Mouse (Mus musculus): ENCODE results near the gene Hesx1. TPM values are rescaled to one million over a fixed set of nuclear protein-coding genes. Genes with fewer than 3 reads are reported as not detected.

The Hesx1 gene
- polyA plus RNA-seq, 1 experiment from 2014 or later, result not detected

GRCm38 (mm10) chr14:27022876-27023275 is 28.7 kb downstream of the Hesx1 start:
- Histone ChIP-seq H3K9me3 (ENCODE audit: control insufficient read depth, low read length) (no peaks in the 10 kb centered on the region), H3K36me3 (ENCODE audit: control insufficient read depth, insufficient read depth, low read length) (no peaks in the 10 kb centered on the region), H3K4me1 (ENCODE audit: control insufficient read depth, insufficient read depth, low read length) (no peaks in the 10 kb centered on the region), H3K27me3 (ENCODE audit: control insufficient read depth, insufficient read depth, low read length) (no peaks in the 10 kb centered on the region), H3K9ac (replicated peaks; ENCODE audit: low read length) (no peak overlapping the region), H3K4me2 (ENCODE audit: low read length) (no peak overlapping the region), H3K27ac (replicated peaks; ENCODE audit: low read depth, low read length) (no peak overlapping the region), H3K4me3 (replicated peaks; ENCODE audit: low read depth, low read length) (no peak overlapping the region)
- WGBS, result 45% methylated on average over 11 of the region's 11 CpGs
- DNase-seq (peak; percentile 47), ATAC-seq (ENCODE audit: low FRiP score, low TSS enrichment) (no peak)

DNA sequence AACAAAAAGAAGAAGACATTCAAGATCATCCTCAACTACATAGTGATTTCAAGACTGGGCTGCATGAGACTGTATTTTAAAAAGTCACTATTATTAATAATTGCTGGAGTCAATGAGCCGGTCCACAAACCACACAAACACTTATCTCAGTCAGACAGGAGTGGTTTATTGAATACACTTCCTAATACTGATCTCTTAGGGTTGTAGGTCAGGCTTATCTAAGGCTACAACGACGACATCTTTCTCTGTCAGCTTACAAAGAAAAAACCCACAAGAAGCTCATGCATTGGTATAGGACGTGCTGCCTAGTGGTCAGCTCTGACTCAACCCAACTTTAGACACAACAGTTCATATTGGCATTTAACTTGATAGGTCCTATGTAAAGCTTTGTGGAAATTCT is 30.4 kb downstream of the Hesx1 start:
- Histone ChIP-seq H3K4me3 (replicated peaks; ENCODE audit: low read depth, low read length) (no peak overlapping the region), H3K27me3 (ENCODE audit: control insufficient read depth, insufficient read depth, low read length) (no peaks in the 10 kb centered on the region), H3K4me2 (ENCODE audit: low read length) (no peak overlapping the region), H3K9ac (replicated peaks; ENCODE audit: low read length) (no peak overlapping the region), H3K4me1 (ENCODE audit: control insufficient read depth, insufficient read depth, low read length) (no peaks in the 10 kb centered on the region), H3K36me3 (ENCODE audit: control insufficient read depth, insufficient read depth, low read length) (no peaks in the 10 kb centered on the region), H3K27ac (replicated peaks; ENCODE audit: low read depth, low read length) (no peak overlapping the region), H3K9me3 (ENCODE audit: control insufficient read depth, low read length) (no peaks in the 10 kb centered on the region)
- DNase-seq (no peak), ATAC-seq (ENCODE audit: low FRiP score, low TSS enrichment) (no peak)
- WGBS, result 82% methylated on average over 4 of the region's 4 CpGs

DNA sequence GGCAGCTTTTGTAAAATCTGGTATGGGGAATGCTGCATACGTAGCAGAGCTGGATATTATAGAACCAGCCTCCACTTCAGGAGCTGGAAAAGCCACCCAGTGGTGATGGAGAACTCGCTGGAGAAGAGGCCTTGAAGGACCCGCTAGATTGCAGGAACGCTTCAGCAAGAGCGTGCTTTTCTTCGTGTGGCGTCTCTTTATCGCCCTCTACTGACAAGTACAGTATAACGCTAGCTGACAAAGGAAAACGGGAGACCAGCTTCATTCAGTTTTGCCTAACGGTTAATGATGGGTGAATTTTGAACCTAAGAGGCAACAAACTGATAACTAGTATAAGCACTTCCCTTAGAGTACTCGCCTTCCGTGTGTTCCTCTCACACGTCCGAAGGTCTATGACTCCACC is 35.6 kb downstream of the Hesx1 start:
- Histone ChIP-seq H3K9ac (replicated peaks; ENCODE audit: low read length) (no peak overlapping the region), H3K4me2 (ENCODE audit: low read length) (0 out of 2 replicates have a peak overlapping the region, but pooled peaks have one; percentile 17), H3K36me3 (ENCODE audit: control insufficient read depth, insufficient read depth, low read length) (no peaks in the 10 kb centered on the region), H3K4me1 (ENCODE audit: control insufficient read depth, insufficient read depth, low read length) (no peaks in the 10 kb centered on the region), H3K27me3 (ENCODE audit: control insufficient read depth, insufficient read depth, low read length) (no peaks in the 10 kb centered on the region), H3K4me3 (replicated peaks; ENCODE audit: low read depth, low read length) (no peak overlapping the region), H3K9me3 (ENCODE audit: control insufficient read depth, low read length) (no peaks in the 10 kb centered on the region), H3K27ac (replicated peaks; ENCODE audit: low read depth, low read length) (peak overlapping the region; percentile 57)
- WGBS, result 4% methylated on average over 15 of the region's 15 CpGs
- DNase-seq (peak; percentile 93), ATAC-seq (ENCODE audit: low FRiP score, low TSS enrichment) (no peak)

- Histone ChIP-seq H3K36me3 (ENCODE audit: control insufficient read depth, insufficient read depth, low read length) (no peaks in the 10 kb centered on the region), H3K4me1 (ENCODE audit: control insufficient read depth, insufficient read depth, low read length) (no peaks in the 10 kb centered on the region), H3K27me3 (ENCODE audit: control insufficient read depth, insufficient read depth, low read length) (no peaks in the 10 kb centered on the region), H3K4me2 (ENCODE audit: low read length) (no peak overlapping the region), H3K27ac (replicated peaks; ENCODE audit: low read depth, low read length) (no peak overlapping the region), H3K9me3 (ENCODE audit: control insufficient read depth, low read length) (no peaks in the 10 kb centered on the region), H3K9ac (replicated peaks; ENCODE audit: low read length) (no peak overlapping the region), H3K4me3 (replicated peaks; ENCODE audit: low read depth, low read length) (no peak overlapping the region)
- no peak for ATAC-seq (ENCODE audit: low FRiP score, low TSS enrichment)
- peak; percentile 71 for DNase-seq
- 14% methylated on average over 4 of the region's 4 CpGs for WGBS
These were observed 36.9 kb downstream of the Hesx1 start for GRCm38 (mm10) chr14:27031142-27031541.

- whole genome bisulfite sequencing, result 83% methylated on average over 1 of the region's 1 CpGs
These were observed 43.3 kb downstream of the Hesx1 start for GRCm38 (mm10) chr14:27037513-27037912.

GRCm38 (mm10) chr14:27038783-27039182 is 44.6 kb downstream of the Hesx1 start, which contains the start of gene Il17rd:
Gene Il17rd, plus strand, starts transcription at chr14:27038941.
- ATAC-seq (ENCODE audit: low FRiP score, low TSS enrichment) (peak; percentile 90), DNase-seq (peak; percentile 90)
- Histone ChIP-seq H3K4me1 (ENCODE audit: control insufficient read depth, insufficient read depth, low read length) (no peaks in the 10 kb centered on the region), H3K27ac (replicated peaks; ENCODE audit: low read depth, low read length) (peak within 1 kb of the TSS; percentile 72), H3K4me3 (replicated peaks; ENCODE audit: low read depth, low read length) (peak within 1 kb of the TSS; percentile 72), H3K36me3 (ENCODE audit: control insufficient read depth, insufficient read depth, low read length) (no peaks in the 10 kb centered on the region), H3K9ac (replicated peaks; ENCODE audit: low read length) (peak within 1 kb of the TSS; percentile 77), H3K4me2 (ENCODE audit: low read length) (peak within 1 kb of the TSS; percentile 97), H3K9me3 (ENCODE audit: control insufficient read depth, low read length) (no peaks in the 10 kb centered on the region), H3K27me3 (ENCODE audit: control insufficient read depth, insufficient read depth, low read length) (peaks cover 14% of the 10 kb centered on the region; the same call in 1 of the 2 replicates)
- 0% methylated on average over 29 of the region's 29 CpGs for WGBS

More at GRCm38 (mm10) chr14:27037513-27037912, 43.3 kb downstream of the Hesx1 start:
- Histone ChIP-seq H3K4me2 (ENCODE audit: low read length) (no peak overlapping the region), H3K27me3 (ENCODE audit: control insufficient read depth, insufficient read depth, low read length) (peaks cover 14% of the 10 kb centered on the region; the same call in 1 of the 2 replicates), H3K4me3 (replicated peaks; ENCODE audit: low read depth, low read length) (no peak overlapping the region), H3K9me3 (ENCODE audit: control insufficient read depth, low read length) (no peaks in the 10 kb centered on the region), H3K27ac (replicated peaks; ENCODE audit: low read depth, low read length) (no peak overlapping the region), H3K36me3 (ENCODE audit: control insufficient read depth, insufficient read depth, low read length) (no peaks in the 10 kb centered on the region), H3K9ac (replicated peaks; ENCODE audit: low read length) (no peak overlapping the region), H3K4me1 (ENCODE audit: control insufficient read depth, insufficient read depth, low read length) (no peaks in the 10 kb centered on the region)
- ATAC-seq (ENCODE audit: low FRiP score, low TSS enrichment) (no peak), DNase-seq (no peak)

DNA sequence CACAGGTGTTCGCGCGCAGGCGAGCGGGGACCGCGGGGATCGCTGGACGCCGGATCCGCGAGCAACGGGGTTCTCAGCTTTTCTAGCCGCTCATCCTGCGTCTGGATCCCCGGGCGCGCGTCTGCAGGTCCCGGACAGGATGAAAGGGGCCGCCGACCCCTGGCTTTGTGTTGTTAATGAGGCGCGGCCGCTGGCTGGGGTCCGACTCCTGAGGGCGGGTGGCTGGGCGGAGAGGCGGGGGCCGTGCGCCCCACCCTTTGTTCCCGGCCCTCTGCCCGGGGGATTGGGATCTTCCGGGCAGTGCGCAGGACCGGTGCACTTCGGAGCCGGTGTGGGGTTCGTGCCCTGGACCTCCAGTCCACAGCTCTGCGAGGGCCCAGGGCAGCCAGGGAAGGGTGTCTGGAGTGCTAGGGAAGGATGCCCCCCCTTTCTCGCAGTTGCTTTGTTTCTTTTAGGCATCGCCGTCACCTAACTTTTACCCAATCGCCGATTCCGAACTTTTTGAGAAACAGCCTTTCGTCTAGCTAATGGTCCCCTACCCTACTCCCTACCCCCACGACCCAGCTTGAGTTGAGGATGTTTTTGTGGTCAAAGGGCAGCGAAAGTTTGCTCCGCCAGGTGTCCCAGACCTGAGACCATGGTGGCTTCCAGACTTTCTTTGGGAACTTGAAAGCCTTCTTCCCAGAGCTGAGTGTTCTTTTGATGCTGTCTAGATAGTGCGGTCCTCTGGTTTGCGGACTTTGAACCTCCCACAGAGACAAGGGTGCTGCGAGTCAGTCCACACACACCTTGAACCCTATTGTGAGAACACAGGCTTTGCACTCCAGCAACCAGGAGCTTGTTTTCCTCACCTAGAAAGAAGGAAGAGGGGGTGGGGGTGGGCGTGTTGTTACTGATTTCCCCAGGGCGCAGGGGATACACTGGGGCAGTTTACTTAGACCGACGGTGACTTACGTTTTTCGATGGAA is 45.3 kb downstream of the Hesx1 start:
- Histone ChIP-seq H3K27ac (replicated peaks; ENCODE audit: low read depth, low read length) (peak overlapping the region; percentile 72), H3K9me3 (ENCODE audit: control insufficient read depth, low read length) (no peaks in the 10 kb centered on the region), H3K4me2 (ENCODE audit: low read length) (peak overlapping the region; percentile 97), H3K4me3 (replicated peaks; ENCODE audit: low read depth, low read length) (peak overlapping the region; percentile 72), H3K9ac (replicated peaks; ENCODE audit: low read length) (peak overlapping the region; percentile 77), H3K27me3 (ENCODE audit: control insufficient read depth, insufficient read depth, low read length) (peaks cover 14% of the 10 kb centered on the region; the same call in 1 of the 2 replicates), H3K36me3 (ENCODE audit: control insufficient read depth, insufficient read depth, low read length) (no peaks in the 10 kb centered on the region), H3K4me1 (ENCODE audit: control insufficient read depth, insufficient read depth, low read length) (0 out of 2 replicates have a peak, but pooled peaks cover 3% of the 10 kb centered on the region)
- DNase-seq (peak; percentile 70), ATAC-seq (ENCODE audit: low FRiP score, low TSS enrichment) (peak; percentile 71)
- WGBS, result under 1% methylated on average over 57 of the region's 59 CpGs

GRCm38 (mm10) chr14:27040451-27040850 is 46.2 kb downstream of the Hesx1 start:
- Histone ChIP-seq H3K36me3 (ENCODE audit: control insufficient read depth, insufficient read depth, low read length) (no peaks in the 10 kb centered on the region), H3K4me2 (ENCODE audit: low read length) (peak overlapping the region; percentile 97), H3K9ac (replicated peaks; ENCODE audit: low read length) (no peak overlapping the region), H3K27ac (replicated peaks; ENCODE audit: low read depth, low read length) (no peak overlapping the region), H3K4me3 (replicated peaks; ENCODE audit: low read depth, low read length) (peak overlapping the region; percentile 72), H3K27me3 (ENCODE audit: control insufficient read depth, insufficient read depth, low read length) (peaks cover 14% of the 10 kb centered on the region; the same call in 1 of the 2 replicates), H3K4me1 (ENCODE audit: control insufficient read depth, insufficient read depth, low read length) (0 out of 2 replicates have a peak, but pooled peaks cover 3% of the 10 kb centered on the region), H3K9me3 (ENCODE audit: control insufficient read depth, low read length) (no peaks in the 10 kb centered on the region)
- DNase-seq (no peak), ATAC-seq (ENCODE audit: low FRiP score, low TSS enrichment) (no peak)
- WGBS, result 10% methylated on average over 12 of the region's 12 CpGs

All from midbrain, embryonic 14.5 days (tissue).